Mouse (Mus musculus) liver, postnatal 0 days (tissue): ENCODE results near the gene Zfp827. TPM values are rescaled to one million over a fixed set of nuclear protein-coding genes. Genes with fewer than 3 reads are reported as not detected.
A peak's percentile ranks its signal among the peaks of the same experiment; 100 is the strongest.

Experiments used
- ATAC-seq: fragments of 200-750 bp; cut with Nextera tagmentation; 2 replicates; pipeline ENCODE4 v1.8.0; 2017; ENCODE audit warnings: mild to moderate bottlenecking, moderate library complexity
- DNase-seq: peaks from one replicate; pipeline ENCODE4 v3.0.0-alpha.2; 2016
- H3K27ac ChIP-seq: fragments of 300-500 bp; sonication (generic); 2 replicates; pipeline ENCODE4 v1.5.1; 2014; ENCODE audit warnings: antibody characterized with exemption, moderate library complexity, mild to moderate bottlenecking, low read depth
- H3K27me3 ChIP-seq: fragments of 300-500 bp; sonication (generic); 2 replicates; pipeline ENCODE4 v1.6.1; 2014; ENCODE audit warnings: low read length, control low read depth, mixed read lengths; ENCODE audit not compliant: insufficient read depth
- H3K36me3 ChIP-seq: fragments of 300-500 bp; sonication (generic); replicated peaks from 2 replicates; pipeline ENCODE4 v1.6.1; 2014; ENCODE audit warnings: mild to moderate bottlenecking, control low read depth, low read length, moderate library complexity, mixed read lengths; ENCODE audit not compliant: insufficient read depth
- H3K4me1 ChIP-seq: fragments of 300-500 bp; sonication (generic); 2 replicates; pipeline ENCODE4 v1.6.1; 2014; ENCODE audit warnings: antibody characterized with exemption, mild to moderate bottlenecking, control low read depth; ENCODE audit not compliant: insufficient read depth
- H3K4me2 ChIP-seq: fragments of 300-500 bp; sonication (generic); 2 replicates; pipeline ENCODE4 v1.6.1; 2014; ENCODE audit warnings: low read depth, mild to moderate bottlenecking, low read length, moderate library complexity, mixed read lengths
- H3K4me3 ChIP-seq: fragments of 300-500 bp; sonication (generic); 2 replicates; pipeline ENCODE4 v1.5.1; 2014; ENCODE audit warnings: low read depth, low read length
- H3K9ac ChIP-seq: fragments of 300-500 bp; sonication (generic); replicated peaks from 2 replicates; pipeline ENCODE4 v1.6.1; 2014; ENCODE audit warnings: mild to moderate bottlenecking, moderate library complexity
- H3K9me3 ChIP-seq: fragments of 300-500 bp; sonication (generic); 2 replicates; pipeline ENCODE4 v1.6.1; 2016; ENCODE audit warnings: mild to moderate bottlenecking, control low read depth, low read length, mixed read lengths
- CTCF ChIP-seq: sonication (generic); IDR thresholded peaks from 2 replicates; pipeline ENCODE4 v1.5.1; 2016; ENCODE audit warnings: antibody characterized with exemption, low read depth
- EP300 ChIP-seq: IDR thresholded peaks from 2 replicates; pipeline ENCODE4 v1.6.1; 2016; ENCODE audit warnings: antibody characterized with exemption, low read depth, mild to moderate bottlenecking
- WGBS: fragments of 180-500 bp; shearing (Covaris S2); extraction: QIAGEN DNeasy Blood & Tissue Kit; methylation state at CpG from one replicate; pipeline ENCODE4 v1.1.7; 2014; ENCODE audit not compliant: insufficient replicate concordance; 5-methylcytosine and 5-hydroxymethylcytosine counted together
- polyA plus RNA-seq: library from polyadenylated mRNA; unstranded; fragments of >200 nt; fragmentation: Nextera tagmentation; extraction: Ambion mirVana; gene quantifications from 2 replicates; pipeline ENCODE4 v1.2.1, GENCODE M21; 2015

Gene Zfp827
- polyA plus RNA-seq, 1 experiment from 2014 or later: 0.62 TPM

DNA sequence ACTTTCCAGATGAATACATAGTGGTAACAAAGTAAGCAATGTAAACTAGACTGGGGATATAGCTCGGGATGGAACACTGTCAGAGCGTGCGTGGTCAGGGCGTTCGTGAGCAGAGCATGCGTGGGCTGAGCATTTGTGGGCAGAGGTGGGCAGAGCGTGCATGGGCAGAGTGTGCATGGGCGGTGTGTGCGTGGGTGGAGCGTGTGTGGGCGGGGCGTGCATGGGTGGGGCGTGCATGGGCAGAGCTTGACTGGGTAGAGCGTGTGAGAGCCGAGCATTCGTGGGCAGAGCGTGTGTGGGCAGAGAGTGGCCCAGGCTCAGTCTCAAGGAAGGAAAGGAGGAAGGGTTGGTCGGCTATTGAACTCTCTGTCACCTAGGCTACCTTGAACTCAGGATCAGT, 84.2 kb downstream of the Zfp827 start:
- Histone ChIP-seq H3K36me3 (no peaks in the 10 kb centered on the region), H3K27ac (no peak overlapping the region), H3K4me1 (no peaks in the 10 kb centered on the region), H3K27me3 (no peaks in the 10 kb centered on the region), H3K4me2 (no peak overlapping the region), H3K9ac (no peak overlapping the region), H3K9me3 (no peaks in the 10 kb centered on the region), H3K4me3 (no peak overlapping the region)
- TF ChIP-seq CTCF (no peak), EP300 (no peak)
- WGBS: 75% methylated on average over 18 of the region's 18 CpGs
- DNase-seq: no peak
- no peak for ATAC-seq

DNA sequence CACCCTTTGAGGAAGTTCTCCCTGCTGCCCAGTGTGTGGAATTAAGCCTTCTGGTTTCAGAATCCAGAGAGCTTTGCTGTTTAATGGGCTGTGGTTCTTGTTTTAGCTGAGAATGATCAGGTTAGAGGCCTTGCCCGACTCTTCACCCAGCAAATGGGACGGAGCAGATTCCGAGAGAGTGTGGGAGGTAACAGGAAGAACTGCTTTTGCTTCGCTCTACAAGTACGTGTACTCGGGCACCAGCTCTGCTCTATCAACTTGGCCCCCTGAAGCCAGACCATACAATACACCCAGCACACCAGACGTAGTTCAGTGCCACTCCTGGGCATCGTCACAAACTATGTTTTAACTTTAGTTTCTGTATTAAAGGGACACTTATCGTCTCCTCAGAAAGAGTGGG, 85.3 kb downstream of the Zfp827 start:
- Histone ChIP-seq H3K9me3 (no peaks in the 10 kb centered on the region), H3K4me1 (no peaks in the 10 kb centered on the region), H3K9ac (no peak overlapping the region), H3K27ac (no peak overlapping the region), H3K4me2 (no peak overlapping the region), H3K36me3 (no peaks in the 10 kb centered on the region; the same call in 1 of the 2 replicates), H3K4me3 (no peak overlapping the region), H3K27me3 (no peaks in the 10 kb centered on the region)
- 78% methylated on average over 9 of the region's 9 CpGs for WGBS
- DNase-seq (no peak), ATAC-seq (no peak)
- TF ChIP-seq CTCF (no peak), EP300 (no peak)

DNA sequence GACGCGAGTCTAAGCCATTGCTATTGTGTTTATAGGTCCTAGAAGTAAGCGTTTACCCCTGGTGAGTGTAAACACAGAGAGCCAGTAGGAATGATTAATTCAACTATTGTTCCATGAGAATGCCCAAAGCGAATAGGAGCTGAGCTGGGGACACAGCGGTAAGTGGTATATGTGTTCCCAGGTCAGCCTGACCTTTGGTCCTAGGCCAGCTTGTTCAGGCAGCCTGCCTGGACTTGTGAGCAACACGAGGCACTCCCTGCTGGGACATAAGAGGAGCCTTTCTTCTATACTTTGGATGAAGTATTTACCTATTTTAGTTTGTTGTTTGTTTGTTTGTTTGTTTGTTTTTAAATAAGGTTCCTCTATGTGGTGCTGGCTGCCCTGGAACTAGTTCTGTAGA, 86.3 kb downstream of the Zfp827 start:
- Histone ChIP-seq H3K36me3 (peaks cover 2% of the 10 kb centered on the region; the same call in 1 of the 2 replicates), H3K4me3 (no peak overlapping the region), H3K9me3 (no peaks in the 10 kb centered on the region), H3K27me3 (no peaks in the 10 kb centered on the region), H3K9ac (no peak overlapping the region), H3K4me1 (no peaks in the 10 kb centered on the region), H3K27ac (no peak overlapping the region), H3K4me2 (no peak overlapping the region)
- 67% methylated on average over 6 of the region's 6 CpGs for WGBS
- no peak for TF ChIP-seq EP300
- no peak for TF ChIP-seq CTCF
- ATAC-seq (peak; percentile 80), DNase-seq (peak; percentile 39)

DNA sequence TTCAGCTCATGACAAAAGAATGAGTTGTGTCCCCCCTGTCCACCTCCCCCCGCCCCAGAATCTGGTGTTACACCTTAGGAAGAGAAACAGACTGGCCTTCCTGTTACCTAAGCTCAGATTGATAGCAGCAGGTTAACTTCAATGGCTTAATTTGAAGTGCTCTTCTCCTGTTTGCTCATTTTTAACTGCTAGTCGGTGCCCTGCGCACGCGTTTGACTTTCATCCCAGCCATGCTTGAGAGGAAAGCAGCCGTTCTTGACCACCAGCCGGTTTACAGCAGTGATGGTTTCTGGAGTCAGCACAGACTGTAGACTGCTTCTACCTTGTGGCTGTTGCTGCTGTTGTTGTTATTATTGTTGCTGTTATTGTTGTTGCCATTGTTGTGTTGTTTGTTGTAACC, 88.2 kb downstream of the Zfp827 start:
- no peak overlapping the region for H3K4me3 ChIP-seq
- H3K27ac ChIP-seq: no peak overlapping the region
- ATAC-seq (no peak), DNase-seq (no peak)
- no peaks in the 10 kb centered on the region for H3K4me1 ChIP-seq
- H3K9me3 ChIP-seq: no peaks in the 10 kb centered on the region
- H3K36me3 ChIP-seq: peaks cover 6% of the 10 kb centered on the region; the same call in 1 of the 2 replicates
- H3K27me3 ChIP-seq: no peaks in the 10 kb centered on the region
- no peak overlapping the region for H3K4me2 ChIP-seq
- no peak overlapping the region for H3K9ac ChIP-seq
- TF ChIP-seq CTCF (no peak), EP300 (no peak)
- 88% methylated on average over 7 of the region's 7 CpGs for WGBS

GRCm38 (mm10) chr8:79117711-79118110, 89.5 kb downstream of the Zfp827 start:
- WGBS: 73% methylated on average over 7 of the region's 7 CpGs
- ATAC-seq: no peak

DNA sequence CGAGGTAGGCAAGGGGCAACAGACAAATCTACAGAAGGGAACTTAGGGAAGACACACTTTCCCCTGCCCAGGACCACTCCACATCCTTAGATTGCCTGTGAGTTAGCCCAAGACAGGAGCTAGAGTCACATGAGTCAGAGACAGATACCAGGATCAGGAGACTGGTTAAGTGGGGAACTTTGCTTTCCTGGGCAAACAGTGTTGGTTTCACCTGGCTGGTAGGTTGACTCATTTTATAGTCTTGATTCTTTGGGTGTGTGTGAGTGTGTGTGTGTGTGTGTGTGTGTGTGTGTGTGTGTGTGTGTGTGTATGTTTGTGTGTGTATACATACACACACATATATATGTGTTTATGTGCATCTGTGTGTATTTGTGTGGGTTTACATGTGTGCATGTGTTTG, 93.4 kb downstream of the Zfp827 start:
- TF ChIP-seq EP300 (no peak), CTCF (no peak)
- no peaks in the 10 kb centered on the region for H3K9me3 ChIP-seq
- H3K36me3 ChIP-seq: peaks cover 9% of the 10 kb centered on the region; the same call in 1 of the 2 replicates
- WGBS: 79% methylated on average over 1 of the region's 1 CpGs
- H3K27ac ChIP-seq: no peak overlapping the region
- H3K9ac ChIP-seq: no peak overlapping the region
- DNase-seq (no peak), ATAC-seq (no peak)
- no peak overlapping the region for H3K4me3 ChIP-seq
- H3K4me1 ChIP-seq: no peaks in the 10 kb centered on the region
- H3K4me2 ChIP-seq: no peak overlapping the region
- no peaks in the 10 kb centered on the region for H3K27me3 ChIP-seq

More at GRCm38 (mm10) chr8:79117711-79118110, 89.5 kb downstream of the Zfp827 start:
- H3K9me3 ChIP-seq: no peaks in the 10 kb centered on the region
- no peak for DNase-seq
- peaks cover 7% of the 10 kb centered on the region; the same call in 1 of the 2 replicates for H3K36me3 ChIP-seq
- no peaks in the 10 kb centered on the region for H3K27me3 ChIP-seq
- H3K4me2 ChIP-seq: no peak overlapping the region
- no peak overlapping the region for H3K27ac ChIP-seq
- H3K4me3 ChIP-seq: no peak overlapping the region
- no peak overlapping the region for H3K9ac ChIP-seq
- TF ChIP-seq EP300 (no peak), CTCF (no peak)
- no peaks in the 10 kb centered on the region for H3K4me1 ChIP-seq

DNA sequence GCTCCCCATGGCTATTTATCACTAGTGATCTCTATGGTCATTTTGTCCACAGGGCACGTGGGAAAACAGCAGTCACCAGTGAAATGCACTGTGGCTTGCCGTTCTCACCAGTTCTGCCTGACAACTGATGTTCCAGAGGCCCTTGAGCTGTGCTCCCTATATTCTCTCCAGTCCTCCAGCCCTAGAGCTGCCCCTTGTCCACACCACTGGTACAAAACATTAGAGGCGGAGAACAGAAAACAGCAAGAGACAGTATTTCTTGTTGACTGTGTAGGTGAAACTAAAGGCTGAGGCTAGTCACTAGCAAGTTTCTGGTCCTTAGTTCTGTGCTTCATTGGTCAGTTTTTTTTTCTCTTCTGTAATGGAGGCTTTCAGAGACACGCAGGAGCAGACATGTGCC, 96.0 kb downstream of the Zfp827 start:
- WGBS: 83% methylated on average over 4 of the region's 4 CpGs
- no peaks in the 10 kb centered on the region for H3K9me3 ChIP-seq
- no peaks in the 10 kb centered on the region for H3K27me3 ChIP-seq
- H3K4me3 ChIP-seq: no peak overlapping the region
- peaks cover 7% of the 10 kb centered on the region; the same call in 1 of the 2 replicates for H3K36me3 ChIP-seq
- no peak overlapping the region for H3K9ac ChIP-seq
- DNase-seq (no peak), ATAC-seq (no peak)
- no peak overlapping the region for H3K4me2 ChIP-seq
- H3K27ac ChIP-seq: no peak overlapping the region
- TF ChIP-seq CTCF (no peak), EP300 (no peak)
- H3K4me1 ChIP-seq: no peaks in the 10 kb centered on the region
